ENCODE assay signal across 17 mouse cellular contexts in the genomic region with DNA sequence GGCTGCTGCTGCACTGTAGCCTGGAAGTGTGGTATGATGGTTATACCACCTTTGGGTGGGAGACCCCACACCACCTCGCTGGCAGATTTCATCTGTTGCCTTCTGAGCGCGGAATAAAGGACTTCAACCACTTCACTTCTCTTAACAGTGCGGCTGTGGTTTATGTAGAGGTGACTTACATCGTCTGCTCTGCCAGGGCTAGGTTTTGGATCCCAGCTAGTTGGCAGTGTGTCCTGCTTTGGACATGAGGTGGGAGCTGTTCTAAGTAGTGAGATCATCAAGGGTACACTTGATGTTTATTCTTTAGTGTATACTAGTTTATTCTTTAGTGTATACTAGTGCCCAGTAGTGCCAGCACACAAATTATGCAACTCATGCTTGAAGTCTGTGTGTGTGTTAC.
"Had no signal": no experiment of that assay in that cellular context is flagged by ENCODE, and none has a peak within 500 bp of the region (broad histone marks: within the 10 kb centered on the region; RNA-seq: fewer than 3 reads in every experiment).

No protein-coding gene starts in this region.

- H3K4me1 ChIP-seq: neural tube, embryonic 12.5 days had no signal

- ATAC-seq: liver, postnatal 0 days; lung, postnatal 0 days; midbrain, embryonic 15.5 days had no signal

- H3K4me2 ChIP-seq: lung, embryonic 15.5 days; midbrain, embryonic 12.5 days; midbrain, embryonic 15.5 days; neural tube, embryonic 12.5 days; stomach, embryonic 15.5 days had no signal

- H3K9ac ChIP-seq: liver, postnatal 0 days; lung, embryonic 15.5 days; midbrain, embryonic 12.5 days; midbrain, embryonic 15.5 days; neural tube, embryonic 12.5 days; stomach, embryonic 15.5 days had no signal

- H3K9me3 ChIP-seq: lung, embryonic 15.5 days; megakaryocyte, embryonic 14.5 days; midbrain, embryonic 12.5 days; midbrain, embryonic 15.5 days; neural tube, embryonic 12.5 days; stomach, embryonic 15.5 days had no signal

- H3K4me3 ChIP-seq: lung, embryonic 15.5 days; megakaryocyte, embryonic 14.5 days; midbrain, embryonic 12.5 days; midbrain, embryonic 15.5 days; neural tube, embryonic 12.5 days; stomach, embryonic 15.5 days had no signal

- H3K27ac ChIP-seq: lung, embryonic 15.5 days; macrophage; midbrain, embryonic 12.5 days; midbrain, embryonic 15.5 days; neural tube, embryonic 12.5 days; stomach, embryonic 15.5 days; stomach, postnatal 0 days had no signal

- H3K36me3 ChIP-seq: lung, embryonic 15.5 days; midbrain, embryonic 12.5 days; midbrain, embryonic 15.5 days; neural tube, embryonic 12.5 days; stomach, embryonic 15.5 days had no signal

- H3K27me3 ChIP-seq: lung, embryonic 15.5 days; megakaryocyte, embryonic 14.5 days; midbrain, embryonic 12.5 days; midbrain, embryonic 15.5 days; neural tube, embryonic 12.5 days; stomach, embryonic 15.5 days had no signal

- DNase-seq: liver, postnatal 0 days; lung, adult 2 months; lung, postnatal 14 days; lung, postnatal 36 days; right cerebral cortex, postnatal 14 days; thymus, adult 2 months; thymus, postnatal 25 days; thymus, postnatal 4 days had no signal
